Mouse (Mus musculus): Measurements from ENCODE around the gene Timm10b.

The Timm10b gene

GRCm38 (mm10) chr7:105640233-105640893, 507 bp downstream of the Timm10b start, which contains the start of the genes Arfip2 and Gm45799:
Gene Arfip2 (minus strand): TSS chr7:105640416.
Gene Gm45799 (plus strand): TSS chr7:105640552.
- in situ Hi-C loops (cut with MboI, MseI) = no loop called here

GRCm38 (mm10) chr7:105640894-105641255, 1.0 kb downstream of the Timm10b start:
- in situ Hi-C loops (cut with MboI, MseI) = no loop called here

- in situ Hi-C loops (cut with MboI, MseI) = no loop called here
These were observed 2.1 kb downstream of the Timm10b start for GRCm38 (mm10) chr7:105641936-105642335.

- in situ Hi-C loops (cut with MboI, MseI) = loop anchor here (5.0 to 10.0 kb wide), 2 partner anchors 76 to 144 kb away; no protein-coding TSS in a partner anchor
These were observed 11.0 kb downstream of the Timm10b start, which contains the start of gene Dnhd1 for GRCm38 (mm10) chr7:105650639-105651435. Gene Dnhd1 (plus strand): TSS chr7:105650827.

GRCm38 (mm10) chr7:105685541-105686197, 45.8 kb downstream of the Timm10b start:
- in situ Hi-C loops (cut with MboI, MseI) = no loop called here

GRCm38 (mm10) chr7:105690875-105691274, 51.0 kb downstream of the Timm10b start:
- in situ Hi-C loops (cut with MboI, MseI) = no loop called here
